Mouse (Mus musculus) midbrain, embryonic 10.5 days (tissue): ENCODE measurements at regions not wholly inside any gene's neighbourhood (a gene's known extent, or its start where the extent isn't known, plus 50 kb on each side); places are given as distances from the start of the nearest gene placed in this dataset.
"Not testable (repeated sequence)": the region's sequence is repeated elsewhere in the genome, so short reads cannot be mapped to it uniquely, and the experiment has no call there.

ENCODE experiments used
- DNase-seq: peaks from one replicate; pipeline ENCODE4 v3.0.0-alpha.2; 2017; ENCODE audit warnings: low spot score
- H3K27ac ChIP-seq: fragments of 300-500 bp; sonication (generic); replicated peaks from 2 replicates; pipeline ENCODE4 v1.5.1; 2016; ENCODE audit warnings: mild to moderate bottlenecking
- H3K27me3 ChIP-seq: fragments of 300-500 bp; sonication (generic); 2 replicates; pipeline ENCODE4 v1.6.1; 2016; ENCODE audit warnings: low read depth, mild to moderate bottlenecking; ENCODE audit not compliant: poor library complexity, severe bottlenecking
- H3K36me3 ChIP-seq: fragments of 300-500 bp; sonication (generic); 2 replicates; pipeline ENCODE4 v1.6.1; 2016; ENCODE audit warnings: mild to moderate bottlenecking, moderate library complexity
- H3K4me1 ChIP-seq: fragments of 300-500 bp; sonication (generic); 2 replicates; pipeline ENCODE4 v1.6.1; 2016
- H3K4me3 ChIP-seq: fragments of 300-500 bp; sonication (generic); 2 replicates; pipeline ENCODE4 v1.5.1; 2016; ENCODE audit warnings: mild to moderate bottlenecking, moderate library complexity
- H3K9me3 ChIP-seq: fragments of 300-500 bp; sonication (generic); replicated peaks from 2 replicates; pipeline ENCODE4 v1.6.1; 2016; ENCODE audit warnings: mild to moderate bottlenecking
- WGBS: fragments of 180-500 bp; shearing (Covaris S2); methylation state at CpG from one replicate; pipeline ENCODE4 v1.1.7; 2016; 5-methylcytosine and 5-hydroxymethylcytosine counted together

- Histone ChIP-seq H3K9me3 (no peaks in the 10 kb centered on the region), H3K27me3 (no peaks in the 10 kb centered on the region), H3K27ac (no peak overlapping the region), H3K36me3 (no peaks in the 10 kb centered on the region), H3K4me3 (no peak overlapping the region), H3K4me1 (peaks cover 11% of the 10 kb centered on the region; the same call in 1 of the 2 replicates)
- WGBS = 86% methylated on average over 14 of the region's 14 CpGs
- DNase-seq = no peak
Measured at GRCm38 (mm10) chr8:109338220-109338835, 155.5 kb upstream of the Pmfbp1 start.

GRCm38 (mm10) chr8:109340647-109341046 is 153.2 kb upstream of the Pmfbp1 start:
- 94% methylated on average over 21 of the region's 21 CpGs for WGBS
- H3K9me3 ChIP-seq = not testable (repeated sequence)

GRCm38 (mm10) chr8:109355168-109355567 is 138.7 kb upstream of the Pmfbp1 start:
- WGBS = 91% methylated on average over 9 of the region's 9 CpGs
- H3K4me1 ChIP-seq = peaks cover 60% of the 10 kb centered on the region
- H3K4me3 ChIP-seq = no peak overlapping the region
- no peaks in the 10 kb centered on the region for H3K27me3 ChIP-seq
- H3K36me3 ChIP-seq = no peaks in the 10 kb centered on the region
- no peaks in the 10 kb centered on the region for H3K9me3 ChIP-seq
- no peak overlapping the region for H3K27ac ChIP-seq
- no peak for DNase-seq

More at GRCm38 (mm10) chr8:109340647-109341046, 153.2 kb upstream of the Pmfbp1 start:
- H3K4me1 ChIP-seq = peaks cover 11% of the 10 kb centered on the region; the same call in 1 of the 2 replicates
- H3K36me3 ChIP-seq, H3K4me3 ChIP-seq, H3K27me3 ChIP-seq, DNase-seq, H3K27ac ChIP-seq: not testable (repeated sequence)

- 37% methylated on average over 16 of the region's 16 CpGs for WGBS
Measured at GRCm38 (mm10) chr8:109359396-109360051, 134.3 kb upstream of the Pmfbp1 start.

GRCm38 (mm10) chr8:109360081-109360715 is 133.6 kb upstream of the Pmfbp1 start:
- Histone ChIP-seq H3K36me3 (no peaks in the 10 kb centered on the region), H3K9me3 (no peaks in the 10 kb centered on the region), H3K4me3 (peak overlapping the region; percentile 50), H3K27ac (peak overlapping the region; percentile 88), H3K27me3 (no peaks in the 10 kb centered on the region), H3K4me1 (peaks cover 41% of the 10 kb centered on the region)
- WGBS = 21% methylated on average over 14 of the region's 14 CpGs
- peak; percentile 64 for DNase-seq

More at GRCm38 (mm10) chr8:109359396-109360051, 134.3 kb upstream of the Pmfbp1 start:
- H3K4me1 ChIP-seq = peaks cover 41% of the 10 kb centered on the region
- no peaks in the 10 kb centered on the region for H3K27me3 ChIP-seq
- DNase-seq = peak; percentile 47
- no peaks in the 10 kb centered on the region for H3K9me3 ChIP-seq
- peak overlapping the region; percentile 88 for H3K27ac ChIP-seq
- no peaks in the 10 kb centered on the region for H3K36me3 ChIP-seq
- peak overlapping the region; percentile 50 for H3K4me3 ChIP-seq

- peaks cover 41% of the 10 kb centered on the region for H3K4me1 ChIP-seq
- 10% methylated on average over 16 of the region's 16 CpGs for WGBS
- no peaks in the 10 kb centered on the region for H3K36me3 ChIP-seq
- H3K27me3 ChIP-seq = no peaks in the 10 kb centered on the region
- peak; percentile 80 for DNase-seq
- no peaks in the 10 kb centered on the region for H3K9me3 ChIP-seq
- peak overlapping the region; percentile 50 for H3K4me3 ChIP-seq
- peak overlapping the region; percentile 88 for H3K27ac ChIP-seq
Measured at GRCm38 (mm10) chr8:109360904-109361303, 132.9 kb upstream of the Pmfbp1 start.

- H3K4me3 ChIP-seq = no peak overlapping the region
- no peak for DNase-seq
- H3K36me3 ChIP-seq = no peaks in the 10 kb centered on the region
- H3K27ac ChIP-seq = peak overlapping the region; percentile 88
- 91% methylated on average over 7 of the region's 7 CpGs for WGBS
- H3K4me1 ChIP-seq = peaks cover 41% of the 10 kb centered on the region
- H3K27me3 ChIP-seq = no peaks in the 10 kb centered on the region
- H3K9me3 ChIP-seq = no peaks in the 10 kb centered on the region
Measured at GRCm38 (mm10) chr8:109361575-109362361, 132.1 kb upstream of the Pmfbp1 start.

GRCm38 (mm10) chr8:109363185-109363845 is 130.5 kb upstream of the Pmfbp1 start:
- no peak overlapping the region for H3K27ac ChIP-seq
- H3K36me3 ChIP-seq = no peaks in the 10 kb centered on the region
- 92% methylated on average over 15 of the region's 15 CpGs for WGBS

GRCm38 (mm10) chr8:109373977-109374376 is 119.8 kb upstream of the Pmfbp1 start:
- WGBS = 87% methylated on average over 2 of the region's 2 CpGs
- no peaks in the 10 kb centered on the region for H3K27me3 ChIP-seq
- H3K36me3 ChIP-seq = no peaks in the 10 kb centered on the region
- no peak for DNase-seq
- peaks cover 10% of the 10 kb centered on the region for H3K4me1 ChIP-seq
- no peaks in the 10 kb centered on the region for H3K9me3 ChIP-seq
- no peak overlapping the region for H3K27ac ChIP-seq
- no peak overlapping the region for H3K4me3 ChIP-seq

More at GRCm38 (mm10) chr8:109363185-109363845, 130.5 kb upstream of the Pmfbp1 start:
- Histone ChIP-seq H3K9me3 (no peaks in the 10 kb centered on the region), H3K27me3 (no peaks in the 10 kb centered on the region), H3K4me3 (no peak overlapping the region), H3K4me1 (peaks cover 38% of the 10 kb centered on the region)
- DNase-seq = no peak

GRCm38 (mm10) chr8:109384881-109385280 is 108.9 kb upstream of the Pmfbp1 start:
- Histone ChIP-seq H3K4me1 (no peaks in the 10 kb centered on the region), H3K4me3 (no peak overlapping the region), H3K27me3 (no peaks in the 10 kb centered on the region), H3K9me3 (no peaks in the 10 kb centered on the region), H3K36me3 (no peaks in the 10 kb centered on the region), H3K27ac (no peak overlapping the region)
- DNase-seq = no peak
- WGBS = 93% methylated on average over 3 of the region's 3 CpGs

- no peaks in the 10 kb centered on the region for H3K27me3 ChIP-seq
- H3K9me3 ChIP-seq = no peaks in the 10 kb centered on the region
- H3K4me1 ChIP-seq = peaks cover 20% of the 10 kb centered on the region
- WGBS = 80% methylated on average over 6 of the region's 6 CpGs
- no peaks in the 10 kb centered on the region for H3K36me3 ChIP-seq
- no peak for DNase-seq
- H3K4me3 ChIP-seq = no peak overlapping the region
- 0 out of 2 replicates have a peak overlapping the region, but pooled peaks have one; percentile 28 for H3K27ac ChIP-seq
Measured at GRCm38 (mm10) chr8:109395133-109395855, 98.5 kb upstream of the Pmfbp1 start.
